Mouse (Mus musculus): ENCODE measurements around the gene Olfr283.
"Not testable (repeated sequence)": the region's sequence is repeated elsewhere in the genome, so short reads cannot be mapped to it uniquely, and the experiment has no call there.

Gene Olfr283

DNA sequence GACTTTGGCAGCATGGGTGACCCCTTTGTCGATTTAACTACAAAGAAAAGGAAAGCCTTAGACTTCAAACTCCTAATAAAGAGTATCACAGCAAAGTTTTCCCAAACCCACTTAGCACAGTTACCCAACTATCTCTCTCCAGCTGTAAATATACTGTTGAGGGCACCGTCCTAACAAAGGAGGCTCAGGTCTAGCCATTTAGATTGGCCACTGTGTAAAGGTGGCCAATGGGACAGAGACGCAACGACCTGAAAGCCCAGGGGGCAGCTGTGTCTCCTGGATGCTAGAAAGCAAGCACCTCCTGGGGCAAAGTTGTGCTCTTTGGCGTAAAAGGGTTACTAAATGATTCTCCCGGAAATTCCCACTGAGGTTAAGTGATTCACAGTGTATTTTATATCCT lies at the start of gene Olfr283:
Gene Olfr283 (minus strand): TSS at position 101 of the 400 bp plus-strand sequence.
- no peak for DNase-seq

DNA sequence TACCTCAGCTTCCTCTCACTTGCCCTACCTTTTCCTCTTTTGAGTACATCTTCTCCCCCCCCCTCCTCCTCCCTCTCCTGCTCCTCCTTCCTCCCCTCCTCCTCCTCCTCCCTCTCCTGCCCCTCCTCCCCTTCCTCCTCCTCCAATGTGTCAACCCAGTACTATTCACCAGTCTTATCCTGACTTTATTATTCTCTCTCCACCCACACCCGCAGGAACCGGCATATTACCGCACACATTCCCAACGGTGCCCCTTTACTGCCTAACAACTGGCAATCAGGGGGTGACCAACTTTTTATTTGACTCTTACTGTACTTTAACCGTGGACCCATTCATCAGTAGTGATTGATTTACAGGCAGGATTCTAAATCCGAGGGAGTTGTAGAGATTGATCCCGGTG lies 44.4 kb upstream of the Olfr283 start:
- no peak for DNase-seq

DNA sequence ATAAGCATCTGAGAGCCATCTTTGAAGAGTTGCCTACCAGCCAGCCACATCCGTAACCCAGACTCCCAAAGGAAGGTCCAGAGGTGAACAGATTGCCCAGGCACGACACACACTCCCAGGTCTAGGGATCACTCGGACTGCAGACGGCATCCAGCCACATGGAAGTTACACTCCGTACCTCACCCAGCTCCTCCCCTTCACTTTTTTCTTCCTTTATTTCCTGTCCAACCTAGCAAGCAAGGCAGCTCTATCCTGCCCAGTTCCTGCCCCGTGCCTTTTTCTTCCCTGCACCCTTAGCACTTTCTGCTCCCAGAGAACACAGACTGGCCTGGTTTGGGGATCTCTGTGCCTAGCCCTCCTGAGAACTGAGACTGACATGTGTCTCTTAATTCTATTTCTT lies 44.0 kb upstream of the Olfr283 start:
- no peak for DNase-seq

DNA sequence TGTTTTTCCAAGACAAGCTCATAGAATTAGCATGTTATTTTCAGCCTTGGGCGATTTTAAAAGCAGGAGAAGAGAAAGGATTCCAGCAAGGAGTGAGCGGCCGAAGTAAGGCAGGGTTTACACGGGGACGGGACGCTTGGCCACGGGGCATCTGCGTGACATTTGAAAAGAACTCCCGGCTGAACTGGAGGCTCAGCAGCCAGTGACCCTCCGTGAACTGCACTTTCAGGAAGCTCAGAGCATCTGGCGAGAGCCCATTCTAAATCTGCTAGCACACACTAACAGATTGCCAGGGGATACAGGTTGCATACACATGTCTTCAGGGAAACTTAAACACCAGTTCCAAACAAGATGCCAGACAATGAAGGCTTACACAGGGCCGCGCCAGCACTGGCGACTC lies 43.6 kb upstream of the Olfr283 start:
- no peak for DNase-seq

- DNase-seq: no peak
These were observed 40.2 kb upstream of the Olfr283 start for GRCm38 (mm10) chr15:98420897-98421296.

DNA sequence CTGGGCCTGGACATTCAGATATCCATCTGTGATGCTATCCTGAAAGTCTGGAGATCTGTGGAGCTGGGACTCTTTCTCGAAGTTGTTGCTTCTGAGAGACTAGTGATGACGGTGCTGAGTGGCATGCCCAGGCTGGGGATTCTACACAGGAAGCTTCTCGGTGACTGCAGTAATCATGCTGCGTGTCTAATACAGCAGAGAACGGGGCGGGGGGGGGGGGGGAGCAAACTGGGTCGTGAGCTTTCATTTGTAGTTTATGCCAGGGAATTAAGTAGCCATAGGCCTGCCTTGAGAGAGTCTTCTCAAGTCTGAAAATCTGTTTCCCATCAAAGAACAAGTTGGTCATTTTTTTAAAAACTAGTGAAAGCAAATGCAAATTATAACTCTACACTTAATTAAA lies 37.4 kb upstream of the Olfr283 start:
- DNase-seq: no peak

DNA sequence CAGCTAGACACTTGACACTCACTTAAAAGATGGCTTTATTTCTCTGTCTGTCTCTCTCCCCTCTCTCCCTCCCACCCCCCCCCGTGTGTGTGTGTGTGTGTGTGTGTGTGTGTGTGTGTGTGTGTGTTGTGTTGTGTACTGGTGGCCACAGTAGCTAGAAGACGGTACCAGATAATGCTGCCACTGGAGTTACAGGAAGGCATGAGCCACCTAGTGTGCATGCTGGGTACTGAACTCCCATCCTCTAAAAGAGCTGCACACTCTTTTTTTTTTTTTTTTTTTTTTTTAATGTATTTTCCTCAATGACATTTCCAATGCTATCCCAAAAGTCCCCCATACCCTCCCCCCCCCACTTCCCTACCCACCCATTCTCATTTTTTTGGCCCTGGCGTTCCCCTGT lies 36.5 kb upstream of the Olfr283 start:
- peak; percentile 18 for DNase-seq

- not testable (repeated sequence) for DNase-seq
These were observed 36.1 kb upstream of the Olfr283 start for GRCm38 (mm10) chr15:98416802-98417201.

DNA sequence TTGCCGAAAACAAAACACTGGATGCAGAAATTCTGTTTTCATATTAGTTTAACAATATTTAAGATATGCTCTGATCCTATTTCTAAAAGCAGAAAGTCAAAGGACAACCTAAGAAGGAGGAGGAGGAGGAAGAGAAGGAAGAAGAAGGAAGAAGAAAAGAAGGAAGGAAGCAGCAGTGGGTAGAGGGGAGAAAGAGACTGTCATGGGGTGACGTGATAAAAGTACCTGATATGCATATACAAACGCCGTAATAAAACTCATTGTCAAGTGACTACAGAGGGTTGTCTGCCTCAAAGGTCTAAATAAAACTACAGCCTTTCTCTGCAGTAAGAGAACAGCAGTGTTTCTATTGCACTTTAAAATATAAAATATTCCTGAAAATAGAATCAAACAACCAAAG lies 35.2 kb upstream of the Olfr283 start:
- no peak for DNase-seq

DNA sequence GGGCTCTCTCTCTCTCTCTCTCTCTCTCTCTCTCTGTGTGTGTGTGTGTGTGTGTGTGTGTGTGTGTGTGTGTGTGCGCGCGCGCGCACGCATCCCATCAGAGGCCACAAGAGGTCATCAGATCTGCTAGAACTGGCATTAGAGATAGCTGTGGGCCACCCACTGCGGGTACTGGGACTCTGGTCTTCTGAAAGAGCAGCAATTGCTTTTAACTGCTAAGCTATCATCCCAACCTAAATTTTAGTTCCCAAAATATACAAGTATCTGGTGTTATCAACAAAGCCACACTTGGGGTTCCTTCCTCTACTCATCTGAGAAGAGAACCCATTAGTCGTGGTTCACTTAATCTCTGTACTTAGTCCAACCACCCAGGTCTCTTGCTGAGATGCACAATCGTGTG lies 29.5 kb upstream of the Olfr283 start:
- no peak for DNase-seq

- DNase-seq: no peak
These were observed 28.9 kb upstream of the Olfr283 start for GRCm38 (mm10) chr15:98409635-98410034.

- DNase-seq: peak; percentile 14
These were observed 27.8 kb upstream of the Olfr283 start for GRCm38 (mm10) chr15:98408406-98409060.

- DNase-seq: no peak
These were observed 21.6 kb upstream of the Olfr283 start for GRCm38 (mm10) chr15:98402356-98402755.

- DNase-seq: no peak
These were observed 16.4 kb upstream of the Olfr283 start for GRCm38 (mm10) chr15:98397136-98397535.

DNA sequence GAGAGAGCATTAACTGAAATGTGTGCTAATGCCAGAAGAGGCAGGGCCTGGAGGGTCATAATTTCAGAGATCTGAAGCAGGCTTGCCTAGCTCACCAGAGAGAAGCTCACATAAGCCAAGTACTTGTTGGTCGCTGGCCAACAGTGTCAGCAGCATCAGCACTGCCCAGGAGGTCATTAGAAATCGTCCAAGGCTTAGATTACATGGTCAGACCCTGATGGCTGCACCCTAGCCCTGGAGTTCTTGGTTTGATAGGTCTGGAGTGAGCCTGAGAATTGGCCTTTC lies 11.1 kb upstream of the Olfr283 start:
- DNase-seq: no peak

DNA sequence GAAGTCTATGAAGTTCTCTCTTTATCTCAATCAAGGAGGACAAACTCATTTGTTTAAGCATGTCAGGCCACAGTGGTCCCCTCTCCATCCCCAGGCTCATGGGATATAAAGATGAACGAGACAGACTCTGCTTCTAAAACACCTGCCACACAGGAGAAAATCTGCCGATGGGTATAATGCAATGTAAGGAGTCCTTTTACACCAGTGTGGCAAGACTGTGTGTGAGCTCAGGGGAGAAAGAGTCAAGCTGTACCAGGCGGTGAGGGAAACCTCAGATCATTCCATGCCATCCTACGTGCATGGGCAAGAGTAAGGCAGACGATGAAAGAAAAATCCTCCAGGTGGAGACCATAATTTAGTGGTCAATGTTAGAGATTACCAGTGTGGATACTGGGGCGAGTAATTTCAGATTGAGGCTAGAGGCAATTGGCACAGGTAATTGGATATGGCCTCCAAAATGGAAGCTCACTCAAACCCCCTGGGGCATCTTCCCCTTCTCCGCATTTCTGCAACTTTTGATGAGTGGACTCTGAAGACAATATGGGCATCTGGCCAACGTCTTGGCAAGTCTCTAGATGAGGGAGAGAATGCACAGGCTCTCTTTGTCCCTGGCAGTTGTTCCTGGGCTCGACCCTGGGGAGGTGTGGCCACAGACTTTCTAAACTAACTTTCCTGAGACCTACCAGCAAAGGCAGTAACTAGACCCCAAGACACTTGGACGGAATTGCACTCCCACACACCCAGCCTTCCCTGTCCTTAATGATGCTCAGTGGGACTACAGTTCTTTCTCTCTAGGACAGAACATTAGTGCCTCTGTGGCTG lies 10.5 kb upstream of the Olfr283 start:
- DNase-seq: no peak

GRCm38 (mm10) chr15:98389796-98390195 lies 9.1 kb upstream of the Olfr283 start:
- peak; percentile 67 for DNase-seq

- no peak for DNase-seq
These were observed 6.9 kb upstream of the Olfr283 start for GRCm38 (mm10) chr15:98387621-98388020.

DNA sequence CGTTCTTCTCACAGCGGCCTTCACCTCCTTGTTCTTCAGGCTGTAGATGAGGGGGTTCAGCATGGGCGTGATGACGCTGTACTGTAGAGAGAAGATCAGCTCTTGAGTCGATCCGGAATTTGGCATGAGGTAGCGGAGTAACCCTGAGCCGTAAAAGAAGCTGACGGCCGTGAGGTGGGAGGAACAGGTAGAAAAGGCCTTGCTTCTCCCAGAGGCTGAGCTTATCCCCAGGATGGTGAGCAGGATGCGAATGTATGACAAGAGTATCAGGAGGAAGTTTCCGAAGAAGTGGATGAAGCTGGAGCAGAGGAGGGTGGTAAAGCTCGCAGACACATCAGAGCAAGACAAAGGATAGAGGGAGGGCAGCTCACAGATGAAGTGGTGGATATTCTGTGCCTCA lies 2.5 kb downstream of the Olfr283 start:
- DNase-seq: no peak

DNA sequence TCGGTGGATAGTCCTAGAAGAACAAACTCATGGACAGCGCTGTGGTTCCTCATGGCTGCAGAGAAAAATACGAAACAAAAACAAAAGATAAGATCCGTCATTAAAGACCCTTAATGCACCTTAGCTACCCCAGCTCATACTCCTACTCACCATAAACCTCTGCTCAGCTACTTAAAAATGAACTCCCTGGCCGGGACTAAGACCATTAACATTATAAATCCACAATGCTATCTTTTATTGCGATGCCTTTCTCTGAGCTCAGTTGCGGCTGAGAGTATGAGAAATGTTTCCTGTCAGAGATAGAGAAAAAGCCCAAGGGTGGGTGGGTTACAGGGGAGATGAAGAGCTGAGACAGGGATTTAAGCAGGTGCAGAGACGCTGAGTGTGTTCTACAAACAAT lies 39.9 kb downstream of the Olfr283 start, which contains the start of gene Olfr284:
Gene Olfr284 (minus strand): TSS at position 101 of the 400 bp plus-strand sequence.
- no peak for DNase-seq

All from thymus, postnatal 14 days (tissue).